Mouse (Mus musculus) skeletal muscle tissue, adult 2 months (tissue): ENCODE measurements around the gene Serpinf2.

Source experiments
- DNase-seq: peaks from one replicate; pipeline ENCODE4 v3.0.0-alpha.2; 2012; ENCODE audit warnings: low read depth, low spot score

Gene Serpinf2

DNA sequence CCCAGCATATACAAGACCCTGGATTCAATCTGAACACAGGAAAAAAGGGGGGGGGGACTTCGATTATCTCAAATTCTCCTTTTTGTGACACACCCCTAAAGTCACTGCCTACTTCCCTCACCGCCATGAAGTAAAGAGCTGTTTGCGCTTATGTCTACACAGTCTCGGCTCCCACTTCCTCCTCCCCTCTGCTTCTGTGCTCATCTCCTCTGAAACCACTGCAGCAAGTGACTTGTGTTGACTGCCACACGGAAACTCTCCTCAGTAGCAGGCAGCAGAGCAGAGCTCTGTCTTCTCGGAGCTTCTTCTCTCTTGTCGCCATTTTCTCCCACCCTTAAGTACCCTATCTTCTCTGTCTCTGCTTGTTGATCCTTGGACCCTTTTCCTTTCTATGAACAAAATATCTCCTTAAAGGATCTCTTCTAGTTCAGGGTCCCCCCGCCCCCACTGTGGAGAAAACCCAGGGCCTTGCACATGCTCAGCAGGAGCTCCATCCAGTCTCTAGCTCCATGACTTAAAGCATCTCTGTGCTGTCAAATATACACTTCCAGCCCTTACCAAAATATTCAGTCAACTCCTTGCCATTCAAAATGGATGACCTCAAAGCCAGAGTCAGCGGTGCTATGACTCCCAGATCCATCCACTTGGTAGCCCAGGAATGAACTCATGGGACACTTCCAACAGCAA is 10.2 kb downstream of the Serpinf2 start:
- DNase-seq = no peak

DNA sequence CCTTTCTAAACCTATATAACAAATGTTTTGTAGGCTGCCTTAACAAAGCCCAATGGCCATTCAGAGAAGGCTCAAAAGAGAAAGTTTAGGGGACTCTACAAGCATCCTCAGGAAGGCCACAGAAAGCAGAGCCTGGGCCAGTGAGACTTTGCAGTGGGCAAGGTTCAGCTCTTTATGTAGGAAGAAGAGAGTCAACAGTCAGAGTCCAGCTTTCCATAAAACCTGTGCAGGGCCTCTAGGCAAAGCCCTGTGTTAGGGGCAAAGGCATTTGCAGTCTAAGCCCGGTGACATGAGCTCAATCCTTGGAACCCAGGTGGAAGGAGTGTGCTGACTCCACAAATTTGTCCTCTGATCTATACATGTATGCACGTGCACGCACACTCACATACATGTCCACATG is 14.9 kb downstream of the Serpinf2 start:
- no peak for DNase-seq

DNA sequence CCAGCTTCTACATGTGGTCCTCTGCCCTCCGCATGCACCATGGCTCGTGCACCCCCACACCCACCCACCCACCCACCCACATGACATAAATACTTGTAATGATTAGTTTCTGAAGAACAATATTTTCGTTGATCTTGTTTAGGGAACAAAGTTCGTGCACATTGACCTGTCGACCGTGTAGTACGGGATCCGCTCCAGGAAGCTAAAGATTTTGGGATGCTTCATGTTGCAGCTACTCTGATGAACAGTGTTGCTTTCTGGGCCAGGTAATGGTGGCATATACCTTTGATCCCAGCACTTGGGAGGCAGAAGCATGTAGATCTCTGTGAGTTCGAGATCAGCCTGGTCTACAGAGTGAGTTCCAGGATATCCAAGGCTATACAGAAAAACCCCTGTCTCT is 15.4 kb downstream of the Serpinf2 start:
- DNase-seq = no peak

DNA sequence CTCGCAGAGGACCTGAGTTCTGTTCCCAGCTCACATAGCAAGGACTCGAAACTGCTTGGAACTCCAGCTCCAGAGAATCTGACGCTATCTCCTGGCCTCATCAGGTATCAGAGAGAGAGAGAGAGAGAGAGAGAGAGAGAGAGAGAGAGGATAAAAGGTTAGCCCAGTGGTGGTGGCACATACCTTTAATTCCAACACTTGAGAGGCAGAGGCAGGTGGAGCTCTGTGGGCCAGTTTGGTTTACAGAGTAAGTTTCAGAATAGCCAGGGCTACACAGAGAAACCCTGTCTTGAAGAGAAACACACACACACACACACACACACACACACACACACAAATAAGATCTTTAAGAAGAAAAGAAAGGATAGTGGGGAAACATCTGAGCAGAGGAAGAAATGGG is 16.3 kb downstream of the Serpinf2 start:
- DNase-seq = no peak

DNA sequence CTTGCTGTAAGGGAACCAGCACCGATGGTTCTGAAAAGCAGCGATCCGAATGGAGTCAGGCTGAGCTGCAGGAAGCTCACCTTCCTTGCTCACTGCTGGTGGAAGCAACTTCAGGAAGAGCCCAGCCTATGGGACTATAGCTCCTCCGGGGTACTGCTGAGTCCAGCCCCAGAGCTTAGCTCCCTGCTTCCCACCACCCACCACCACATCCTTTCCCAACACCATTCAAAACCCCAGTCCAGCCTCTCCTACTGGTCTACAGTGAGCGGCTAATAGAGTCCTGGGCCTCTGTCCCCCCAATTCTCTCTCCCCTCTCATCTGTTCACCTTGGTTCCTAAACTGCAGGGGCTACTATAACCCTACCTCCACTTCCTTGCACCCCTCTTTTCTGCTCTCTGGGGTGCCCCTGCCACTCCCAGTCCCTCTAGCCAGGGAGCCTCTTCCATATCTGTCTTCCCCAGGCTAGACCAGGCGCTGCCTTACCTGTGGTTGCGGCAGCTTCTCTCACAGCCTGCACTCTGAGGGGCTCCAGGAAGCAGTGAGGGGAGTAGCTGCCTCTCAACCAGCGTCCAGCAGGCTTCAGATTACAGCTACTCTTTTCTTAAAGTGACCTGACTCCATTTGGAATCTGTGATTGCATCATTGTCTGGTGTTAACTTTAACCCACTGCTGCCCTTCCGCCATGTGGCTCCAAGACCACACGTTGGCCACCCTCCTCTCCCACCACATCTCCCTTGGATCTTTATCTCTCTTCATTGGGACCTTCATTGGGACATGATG is 17.2 kb downstream of the Serpinf2 start, which contains the start of gene Serpinf1:
Serpinf1 (minus strand) TSS at position 689 of the 780 bp plus-strand sequence.
- no peak for DNase-seq

DNA sequence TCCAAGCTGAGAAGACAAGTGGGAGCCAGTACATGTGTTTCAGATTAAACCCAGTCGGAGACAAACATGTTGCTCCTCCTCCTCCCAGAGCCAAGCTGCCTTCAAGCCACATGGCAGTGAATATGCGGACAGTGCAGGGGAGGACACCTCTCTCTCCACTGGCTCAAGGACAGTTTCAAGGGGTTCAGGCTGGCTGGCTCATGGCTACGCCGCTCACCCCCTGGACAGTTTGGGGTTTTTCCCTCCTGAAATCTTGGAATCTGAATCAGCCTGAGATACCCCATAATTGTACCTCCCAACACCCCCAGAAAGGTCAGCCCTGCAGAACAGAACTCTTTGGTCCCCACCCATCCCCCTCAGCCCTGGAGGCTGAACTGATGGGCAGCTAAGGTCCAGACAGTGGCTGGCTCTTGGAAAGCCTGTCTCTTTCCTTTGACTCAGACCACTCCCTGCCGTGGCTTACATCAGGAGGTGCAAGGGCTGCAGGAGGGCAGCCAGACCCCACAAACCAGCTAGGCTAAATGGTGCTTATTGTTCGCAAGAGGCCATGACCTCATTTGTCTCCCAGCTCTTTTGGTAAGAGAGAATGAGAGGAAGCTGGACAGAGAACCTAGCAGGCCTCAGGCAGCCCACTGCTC is 17.9 kb downstream of the Serpinf2 start:
- peak; percentile 55 for DNase-seq

- DNase-seq = no peak
Measured at GRCm38 (mm10) chr11:75420810-75421374, 18.5 kb downstream of the Serpinf2 start.

- no peak for DNase-seq
Measured at GRCm38 (mm10) chr11:75420037-75420436, 19.4 kb downstream of the Serpinf2 start.

DNA sequence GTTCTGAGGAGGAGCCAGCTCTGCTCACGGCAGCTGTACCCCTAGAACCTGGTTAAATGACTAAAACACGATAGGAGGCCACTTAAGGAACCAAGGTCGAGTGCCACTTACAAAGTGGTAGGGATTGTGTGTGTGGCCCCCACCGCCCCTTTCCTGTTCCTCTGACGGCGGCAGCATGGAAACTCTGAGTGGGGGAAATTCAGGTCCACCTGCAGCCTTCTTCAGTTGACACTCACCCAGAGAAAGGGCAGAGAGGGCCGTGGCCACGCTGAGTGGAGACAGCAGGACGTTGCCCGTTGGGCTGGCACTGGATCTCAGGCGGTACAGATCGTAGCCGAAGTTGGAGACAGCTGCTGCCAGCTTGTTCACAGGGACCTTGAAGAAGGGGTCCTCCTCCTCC is 23.4 kb downstream of the Serpinf2 start:
- DNase-seq = no peak

GRCm38 (mm10) chr11:75415096-75415495 is 24.3 kb downstream of the Serpinf2 start:
- peak; percentile 56 for DNase-seq

- DNase-seq = no peak
Measured at GRCm38 (mm10) chr11:75410591-75410990, 28.8 kb downstream of the Serpinf2 start.

DNA sequence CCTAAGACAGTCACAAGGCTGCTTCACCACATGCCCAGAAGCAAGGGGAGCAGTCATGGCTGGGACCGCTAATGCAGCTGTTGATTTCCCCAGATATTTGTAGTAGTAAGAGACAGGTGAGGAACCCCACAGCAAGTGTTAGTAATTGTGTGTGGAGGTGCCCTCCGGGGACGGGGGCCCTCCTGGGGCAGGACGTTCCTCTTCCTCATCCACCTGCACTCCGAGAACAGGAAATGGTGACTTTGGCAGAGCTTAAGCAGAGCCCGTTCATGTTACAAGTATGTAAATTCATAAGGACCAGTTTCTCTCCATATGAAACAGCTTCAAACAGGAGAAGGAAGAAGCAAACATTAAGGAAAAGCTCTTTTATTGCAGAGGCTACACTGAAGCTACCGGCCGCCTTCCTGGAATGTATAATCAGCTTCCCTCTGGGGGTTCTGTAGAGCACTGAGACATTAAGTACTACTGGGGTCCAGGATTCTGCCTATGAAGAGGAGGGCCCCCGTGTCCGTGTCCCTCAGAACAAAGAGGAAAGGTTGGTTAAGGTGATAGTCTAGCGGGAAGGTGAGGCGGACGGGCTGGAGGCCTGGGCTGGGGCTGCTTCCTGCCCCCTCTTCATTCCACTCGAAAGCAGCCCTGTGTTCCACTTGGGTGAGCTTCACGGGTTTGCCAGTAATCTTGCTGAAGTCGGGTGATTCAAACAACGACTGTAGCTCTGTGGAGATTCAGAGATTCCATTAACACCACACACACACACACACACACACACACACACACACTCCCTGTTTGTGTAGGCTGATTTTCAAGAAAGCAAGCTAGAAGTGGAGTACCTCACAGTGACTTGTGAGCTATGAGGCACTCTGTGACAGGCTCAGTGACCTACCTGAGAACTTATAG is 29.5 kb downstream of the Serpinf2 start:
- no peak for DNase-seq

- no peak for DNase-seq
Measured at GRCm38 (mm10) chr11:75406865-75407264, 32.5 kb downstream of the Serpinf2 start.

DNA sequence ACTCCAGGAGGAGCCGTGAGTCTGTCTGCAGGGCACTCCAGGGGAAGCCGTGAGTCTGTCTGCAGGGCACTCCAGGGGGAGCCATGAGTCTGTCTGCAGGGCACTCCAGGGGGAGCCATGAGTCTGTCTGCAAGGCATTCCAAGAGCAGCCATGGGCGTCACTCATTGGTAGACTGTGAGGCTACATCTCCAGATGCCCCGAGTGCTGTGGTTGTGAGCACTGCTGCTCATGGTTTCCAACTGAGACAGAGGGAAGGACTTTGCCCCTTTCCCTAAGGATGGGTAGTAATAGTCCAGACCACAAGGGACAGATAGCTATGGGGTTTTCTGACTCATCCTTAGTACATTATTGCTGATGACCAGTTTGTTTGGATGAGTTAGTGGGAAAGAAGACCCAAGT is 33.3 kb downstream of the Serpinf2 start:
- no peak for DNase-seq

- DNase-seq = no peak
Measured at GRCm38 (mm10) chr11:75404801-75405200, 34.6 kb downstream of the Serpinf2 start.

DNA sequence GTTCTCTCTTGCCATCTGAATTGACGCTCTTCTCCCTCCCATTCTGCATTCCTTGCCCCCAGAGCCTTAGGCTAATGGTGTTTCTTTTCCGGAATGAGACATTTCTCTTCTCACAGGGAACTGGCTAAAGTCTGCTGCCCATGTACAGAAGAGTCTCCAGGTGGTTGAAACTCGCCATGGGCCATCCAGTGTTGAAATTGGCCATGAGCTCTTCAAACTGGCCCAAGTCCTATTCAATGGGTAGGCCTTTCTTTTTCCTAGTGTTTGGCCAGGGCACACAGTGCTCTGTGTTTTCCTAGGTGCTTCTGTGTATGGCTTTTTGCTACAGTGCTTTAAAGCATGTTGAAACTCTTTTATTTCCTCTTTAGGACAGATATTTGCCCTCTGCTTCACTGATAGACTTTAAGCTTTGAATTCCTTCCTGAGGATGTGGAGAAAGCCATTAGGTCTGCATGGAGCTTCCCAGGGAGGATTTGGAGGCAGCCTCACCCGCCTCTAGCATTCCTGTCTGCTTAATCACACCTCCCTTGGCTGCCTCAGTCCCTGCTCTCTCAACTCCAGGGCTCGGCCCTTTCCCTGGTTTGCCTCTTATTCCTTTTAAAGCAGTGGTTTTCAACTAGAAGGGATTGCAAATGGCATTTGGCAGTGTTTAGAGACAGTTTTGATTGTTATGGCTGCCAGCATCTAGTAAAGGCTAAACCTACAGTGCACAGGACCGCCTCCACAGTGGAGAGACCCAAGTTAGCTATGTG is 35.9 kb downstream of the Serpinf2 start:
- peak; percentile 64 for DNase-seq

DNA sequence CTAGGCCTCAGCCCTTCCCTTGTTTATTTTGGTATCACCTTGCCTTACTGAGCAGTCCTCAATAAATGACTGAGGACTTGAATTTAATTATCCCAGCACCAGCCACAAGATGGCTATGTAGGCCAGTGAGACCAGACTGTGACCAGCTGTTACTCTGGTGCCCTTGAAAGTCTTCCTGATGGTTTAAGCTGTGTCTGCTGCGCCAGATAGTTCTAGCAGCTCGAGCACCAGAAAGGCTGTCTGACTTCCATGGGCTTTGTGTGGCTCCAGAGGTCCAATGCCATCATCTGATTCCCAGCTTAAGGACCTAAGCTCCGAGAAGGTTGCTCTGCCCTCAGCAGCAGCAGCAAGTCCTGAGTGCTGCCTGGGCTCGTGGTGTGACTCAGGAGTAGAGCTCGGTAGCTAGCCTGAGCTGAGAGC is 37.1 kb downstream of the Serpinf2 start:
- peak; percentile 83 for DNase-seq

GRCm38 (mm10) chr11:75400099-75400498 is 39.3 kb downstream of the Serpinf2 start:
- no peak for DNase-seq

- DNase-seq = no peak
Measured at GRCm38 (mm10) chr11:75399411-75399841, 40.0 kb downstream of the Serpinf2 start.

DNA sequence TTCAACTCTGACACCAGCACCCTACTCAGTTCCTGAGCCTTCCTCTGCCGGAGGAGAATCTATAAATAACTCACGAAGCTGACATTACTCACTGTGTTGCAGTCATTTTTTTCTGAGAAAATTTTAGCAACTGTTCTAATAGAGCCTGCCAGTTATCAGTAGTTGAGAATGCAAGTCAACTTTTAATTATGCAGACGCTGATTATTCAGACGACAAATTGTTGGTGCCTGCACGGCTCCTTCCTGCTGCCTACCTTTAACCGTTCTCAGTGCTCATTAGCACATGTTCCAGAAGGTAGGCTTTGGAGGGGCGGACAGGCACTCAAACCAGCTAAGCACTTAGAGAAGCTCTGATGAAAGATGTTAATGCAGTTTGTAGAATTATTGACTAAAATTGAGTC is 41.9 kb downstream of the Serpinf2 start:
- DNase-seq = no peak
